Mouse (Mus musculus) bone marrow, adult 2 months (tissue): ENCODE results near the gene Pard3b. TPM values are rescaled to one million over a fixed set of nuclear protein-coding genes. Genes with fewer than 3 reads are reported as not detected.

Experiments used
- H3K27ac ChIP-seq: fragments of 200-500 bp; 2 replicates; pipeline ENCODE4 v1.5.1; 2012; ENCODE audit warnings: low read depth, mild to moderate bottlenecking, control low read depth, inconsistent platforms, low read length; ENCODE audit not compliant: control insufficient read depth, poor library complexity, insufficient read depth
- H3K4me1 ChIP-seq: fragments of 200-500 bp; 2 replicates; pipeline ENCODE4 v1.6.1; 2011; ENCODE audit warnings: low read length; ENCODE audit not compliant: control insufficient read depth, insufficient read depth
- H3K4me3 ChIP-seq: fragments of 200-500 bp; replicated peaks from 2 replicates; pipeline ENCODE3; 2011; ENCODE audit warnings: mild to moderate bottlenecking, low read depth, low read length, control low read depth; ENCODE audit not compliant: control insufficient read depth
- CTCF ChIP-seq: fragments of 200-500 bp; IDR thresholded peaks from 2 replicates; pipeline ENCODE4 v1.5.1; 2011; ENCODE audit warnings: low read length, control low read depth; ENCODE audit not compliant: control insufficient read depth, insufficient read depth
- POLR2A ChIP-seq: fragments of 200-500 bp; IDR thresholded peaks from 2 replicates; pipeline ENCODE4 v1.6.1; 2011; ENCODE audit warnings: low read depth, mild to moderate bottlenecking, control low read depth, low read length, borderline replicate concordance; ENCODE audit not compliant: control insufficient read depth
- WGBS: fragments of 180-500 bp; shearing (Covaris S2); methylation state at CpG from one replicate; pipeline ENCODE4 v1.1.7; 2018; 5-methylcytosine and 5-hydroxymethylcytosine counted together
- polyA plus RNA-seq: library from polyadenylated mRNA; stranded (reverse); fragments of >200 nt; gene quantifications from 2 replicates; pipeline ENCODE4 v1.2.4, GENCODE M21; 2011; ENCODE audit warnings: low replicate concordance; ENCODE audit not compliant: missing spikeins, insufficient read depth, insufficient read length

Pard3b gene
- polyA plus RNA-seq, 1 experiment = 9.7 TPM

DNA sequence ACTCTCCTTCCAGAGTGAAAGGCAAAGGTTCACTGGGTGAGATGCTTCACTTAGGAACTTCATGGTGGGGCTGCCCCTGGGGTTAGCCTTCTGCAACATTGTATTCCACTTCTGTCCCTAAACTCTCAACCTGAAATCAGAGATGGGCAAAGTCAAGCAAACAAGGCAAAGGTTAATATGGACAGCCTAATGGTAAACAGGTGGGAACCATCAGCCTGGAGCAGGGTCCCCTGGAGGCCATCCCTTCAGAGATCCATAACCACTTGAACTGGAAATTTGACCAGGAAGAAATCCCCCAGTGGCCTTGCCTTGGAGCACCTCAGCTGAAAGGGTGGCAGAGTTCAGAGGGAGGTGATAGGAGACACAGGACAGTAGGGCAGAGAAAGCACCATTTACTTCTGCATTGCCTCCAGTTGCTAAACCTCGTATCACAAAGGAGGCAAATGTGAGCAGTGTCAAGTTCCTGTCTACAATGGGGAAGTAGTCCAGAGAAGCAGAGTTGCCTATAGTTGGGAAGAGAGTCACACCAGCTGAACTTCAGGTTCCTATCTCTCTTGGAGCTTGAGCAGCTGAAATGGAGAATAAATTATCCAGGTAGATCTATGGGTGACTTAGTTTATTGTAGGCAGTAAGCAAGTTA lies 412.7 kb downstream of the Pard3b start:
- no peaks in the 10 kb centered on the region; the same call in 1 of the 2 replicates for H3K4me1 ChIP-seq
- no peak overlapping the region for H3K27ac ChIP-seq
- TF ChIP-seq POLR2A (no peak), CTCF (no peak)
- no peak overlapping the region for H3K4me3 ChIP-seq
- 0% methylated on average over 1 of the region's 1 CpGs for WGBS

DNA sequence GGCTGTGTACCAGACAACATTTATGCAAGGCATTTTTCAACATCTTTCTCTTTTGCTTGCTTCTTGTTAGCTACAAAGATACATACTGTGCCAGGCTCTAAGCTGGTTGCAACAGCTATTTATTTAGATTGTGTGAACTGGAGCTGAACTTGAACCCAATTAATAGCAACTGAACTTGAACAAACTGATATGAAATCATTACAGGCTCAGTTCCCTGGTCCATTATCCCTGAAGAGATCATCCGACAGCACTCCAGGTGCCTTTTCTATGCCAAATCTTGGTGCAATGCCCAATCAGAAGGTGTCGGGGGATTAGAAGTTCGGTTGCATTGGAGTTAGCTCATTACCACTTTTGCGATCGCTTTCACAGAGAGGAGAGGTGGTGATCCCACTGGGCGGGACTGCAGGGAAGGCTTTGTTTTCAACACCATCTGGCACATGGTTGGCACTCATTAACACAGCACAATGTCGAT lies 414.6 kb downstream of the Pard3b start:
- 91% methylated on average over 7 of the region's 7 CpGs for WGBS
- Histone ChIP-seq H3K27ac (no peak overlapping the region), H3K4me3 (no peak overlapping the region), H3K4me1 (no peaks in the 10 kb centered on the region; the same call in 1 of the 2 replicates)
- TF ChIP-seq POLR2A (no peak), CTCF (no peak)

DNA sequence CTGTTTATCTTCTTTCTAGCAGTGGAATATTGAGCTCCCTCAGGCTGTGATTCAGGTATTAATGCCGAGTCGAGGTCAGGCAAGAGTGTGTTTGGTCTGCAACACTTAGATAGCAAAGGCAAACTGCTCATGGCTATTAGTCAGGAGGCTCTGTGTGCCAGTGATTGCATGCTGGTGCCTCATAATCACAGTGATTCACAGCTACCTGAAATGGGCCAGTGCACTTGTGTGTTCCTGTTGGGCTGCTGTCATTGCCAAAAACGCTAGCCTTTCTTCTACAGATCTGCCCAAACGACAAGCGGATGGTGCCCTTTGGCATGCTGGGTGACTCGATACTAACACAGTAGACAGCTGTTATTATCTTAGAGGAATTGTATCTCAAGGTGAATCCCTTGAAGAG lies 416.7 kb downstream of the Pard3b start:
- TF ChIP-seq CTCF (no peak), POLR2A (no peak)
- Histone ChIP-seq H3K27ac (no peak overlapping the region), H3K4me3 (no peak overlapping the region), H3K4me1 (no peaks in the 10 kb centered on the region)
- WGBS = 87% methylated on average over 6 of the region's 6 CpGs

DNA sequence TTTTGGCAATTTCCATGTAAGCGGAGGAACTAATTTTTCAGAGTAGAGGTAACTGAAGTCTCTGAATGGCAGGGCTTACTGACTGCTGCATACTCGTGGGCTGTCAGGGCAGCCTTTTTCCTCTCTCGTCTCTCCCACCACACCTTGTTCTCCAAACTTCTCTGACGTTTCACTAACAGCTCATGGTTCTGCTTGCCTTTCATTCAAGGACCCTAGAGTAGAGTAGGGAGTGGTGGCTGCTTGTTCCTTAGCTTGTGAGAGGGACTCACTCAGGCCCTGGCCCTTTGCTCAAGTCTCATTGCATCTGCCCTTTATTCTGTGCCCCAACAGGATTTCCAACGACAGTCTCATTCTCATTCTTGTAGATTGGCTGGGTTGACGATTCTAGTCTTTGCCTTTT lies 432.0 kb downstream of the Pard3b start:
- H3K4me1 ChIP-seq = no peaks in the 10 kb centered on the region
- no peak overlapping the region for H3K4me3 ChIP-seq
- H3K27ac ChIP-seq = no peak overlapping the region
- 75% methylated on average over 6 of the region's 6 CpGs for WGBS
- TF ChIP-seq POLR2A (no peak), CTCF (no peak)

DNA sequence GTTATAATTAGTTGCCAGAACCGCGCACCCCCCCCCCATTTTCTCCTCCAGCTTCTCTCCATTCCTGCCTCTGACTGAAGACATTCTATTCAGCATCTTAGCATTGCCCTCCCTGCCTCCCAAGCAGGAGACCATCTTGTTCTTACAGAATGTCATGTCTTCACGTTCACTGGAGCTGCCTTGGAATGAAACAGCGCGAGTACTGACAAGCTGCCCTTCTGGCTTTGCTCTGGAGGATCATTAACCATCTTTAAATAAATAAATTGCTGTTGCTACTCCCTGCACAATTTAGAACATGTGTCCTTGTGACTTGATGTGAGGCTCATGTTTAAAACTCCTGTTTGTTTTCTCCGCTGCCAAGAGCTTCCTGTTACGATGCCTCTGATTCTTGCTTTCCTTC lies 432.5 kb downstream of the Pard3b start:
- no peak overlapping the region for H3K4me3 ChIP-seq

DNA sequence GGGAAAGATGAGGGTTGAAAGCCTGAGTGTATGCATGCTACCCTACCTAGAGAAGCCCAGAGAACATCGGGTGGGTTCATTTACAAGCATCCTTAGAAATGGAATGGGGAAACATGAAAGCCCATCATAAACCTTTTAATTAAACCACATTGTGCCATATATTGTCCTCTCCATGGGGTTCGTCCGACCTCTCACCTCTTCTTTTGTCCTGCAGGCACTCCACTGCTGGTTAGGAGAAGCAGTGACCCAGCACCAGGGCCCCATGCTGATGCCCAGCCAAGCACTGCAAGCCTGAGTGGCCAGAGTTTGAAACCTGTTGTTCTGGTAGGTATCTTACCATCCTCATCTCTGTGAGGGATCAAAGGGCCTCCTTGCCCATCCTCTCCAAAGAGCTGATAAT lies 437.5 kb downstream of the Pard3b start:
- TF ChIP-seq CTCF (no peak), POLR2A (no peak)
- no peak overlapping the region for H3K4me3 ChIP-seq
- 87% methylated on average over 3 of the region's 3 CpGs for WGBS

More for the DNA sequence above, 432.5 kb downstream of the Pard3b start:
- 83% methylated on average over 7 of the region's 7 CpGs for WGBS
- Histone ChIP-seq H3K4me1 (no peaks in the 10 kb centered on the region), H3K27ac (no peak overlapping the region)
- no peak for TF ChIP-seq POLR2A

DNA sequence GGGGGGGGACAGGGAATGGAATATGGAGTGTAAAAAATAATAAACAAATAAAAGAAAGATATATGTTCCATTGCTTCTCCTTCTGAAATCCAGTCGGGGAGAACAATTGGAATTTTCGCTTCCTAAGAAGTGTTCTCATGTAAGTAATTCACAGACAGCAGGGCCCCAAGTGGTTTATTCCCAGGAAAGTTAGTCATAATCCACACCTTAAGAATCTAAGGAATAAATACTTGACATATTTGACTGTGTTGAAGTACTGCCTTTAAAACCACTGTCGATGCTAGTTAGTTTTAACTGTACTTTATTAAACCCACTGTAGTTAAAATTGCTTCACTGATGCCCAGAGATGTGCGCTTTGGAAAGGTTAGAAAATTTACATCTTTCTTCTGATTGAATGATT lies 442.5 kb downstream of the Pard3b start:
- no peaks in the 10 kb centered on the region for H3K4me1 ChIP-seq
- H3K4me3 ChIP-seq = no peak overlapping the region
- no peak for TF ChIP-seq CTCF
- TF ChIP-seq POLR2A = no peak
- 79% methylated on average over 4 of the region's 4 CpGs for WGBS
- H3K27ac ChIP-seq = no peak overlapping the region

More for the DNA sequence above, 437.5 kb downstream of the Pard3b start:
- Histone ChIP-seq H3K4me1 (no peaks in the 10 kb centered on the region), H3K27ac (no peak overlapping the region)

DNA sequence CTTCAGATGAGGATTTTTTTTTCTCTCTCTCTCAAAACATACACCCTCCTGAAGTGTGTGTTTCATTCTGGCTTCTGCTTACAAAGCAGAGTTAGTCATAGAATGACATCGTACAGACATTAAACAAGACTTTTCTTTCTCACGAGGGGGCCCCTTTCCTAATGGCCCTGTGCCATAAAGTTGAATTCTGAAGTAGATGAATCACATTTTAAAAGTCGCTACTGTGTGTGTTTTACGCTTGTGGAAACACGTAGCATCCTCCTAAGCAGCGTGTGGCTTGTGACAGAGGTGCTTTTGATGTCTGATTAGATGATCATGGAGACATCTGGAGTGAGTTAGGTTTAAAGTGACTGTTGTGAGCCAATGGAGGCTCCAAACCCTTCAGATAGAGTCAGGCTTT lies 447.4 kb downstream of the Pard3b start:
- WGBS = 79% methylated on average over 6 of the region's 6 CpGs
- no peak overlapping the region for H3K4me3 ChIP-seq
- no peaks in the 10 kb centered on the region for H3K4me1 ChIP-seq
- H3K27ac ChIP-seq = no peak overlapping the region
- TF ChIP-seq POLR2A (no peak), CTCF (no peak)

DNA sequence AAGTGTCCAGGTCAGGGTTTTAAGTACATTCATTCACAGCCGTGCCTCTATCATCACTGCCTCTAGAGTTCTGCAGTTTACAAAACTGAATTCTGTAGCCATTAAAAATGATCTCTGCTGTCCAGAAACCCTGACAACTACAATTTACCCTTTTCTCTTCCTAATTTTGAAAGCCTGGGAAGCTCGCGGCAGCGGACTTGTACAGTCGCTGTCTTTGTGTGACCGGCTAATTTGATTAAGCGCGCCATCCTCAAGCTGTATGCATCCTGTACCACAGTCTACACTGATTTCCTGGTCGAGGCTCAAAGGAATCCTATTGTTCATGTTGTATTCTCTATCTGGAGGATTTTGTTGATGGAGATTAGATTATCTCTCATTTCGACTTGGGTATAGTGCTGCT lies 448.8 kb downstream of the Pard3b start:
- no peaks in the 10 kb centered on the region for H3K4me1 ChIP-seq
- TF ChIP-seq CTCF = no peak
- TF ChIP-seq POLR2A = no peak
- H3K4me3 ChIP-seq = no peak overlapping the region
- 88% methylated on average over 10 of the region's 10 CpGs for WGBS
- no peak overlapping the region for H3K27ac ChIP-seq
